Mouse (Mus musculus) liver, adult 2 months (tissue): ENCODE measurements at regions not wholly inside any gene's neighbourhood (a gene's known extent, or its start where the extent isn't known, plus 50 kb on each side); places are given as distances from the start of the nearest gene placed in this dataset.

ENCODE experiments used
- DNase-seq: peaks from one replicate; pipeline ENCODE4 v3.0.0-alpha.2; 2011; ENCODE audit warnings: low read depth, low spot score; ENCODE audit errors: extremely low read depth
- H3K27ac ChIP-seq: fragments of 200-500 bp; replicated peaks from 2 replicates; pipeline ENCODE4 v1.5.1; 2012; ENCODE audit warnings: low read depth, mild to moderate bottlenecking, control low read depth, inconsistent platforms, low read length; ENCODE audit not compliant: insufficient read depth
- H3K27me3 ChIP-seq: fragments of 200-500 bp; 2 replicates; pipeline ENCODE4 v1.6.1; 2012; ENCODE audit warnings: mild to moderate bottlenecking, moderate library complexity, low read length, inconsistent platforms; ENCODE audit not compliant: control insufficient read depth, insufficient read depth
- H3K36me3 ChIP-seq: fragments of 200-500 bp; 2 replicates; pipeline ENCODE4 v1.6.1; 2012; ENCODE audit warnings: low read length, inconsistent platforms; ENCODE audit not compliant: control insufficient read depth, insufficient read depth
- H3K4me1 ChIP-seq: fragments of 200-500 bp; 2 replicates; pipeline ENCODE4 v1.6.1; 2011; ENCODE audit warnings: low read length; ENCODE audit not compliant: control insufficient read depth, insufficient read depth
- H3K4me3 ChIP-seq: fragments of 200-500 bp; 2 replicates; pipeline ENCODE4 v1.5.1; 2011; ENCODE audit warnings: low read depth, mild to moderate bottlenecking, control low read depth, low read length, moderate library complexity; ENCODE audit not compliant: insufficient read depth
- H3K79me2 ChIP-seq: fragments of 200-500 bp; 2 replicates; pipeline ENCODE4 v1.6.1; 2012; ENCODE audit warnings: inconsistent platforms, mild to moderate bottlenecking, low read length, moderate library complexity; ENCODE audit not compliant: control insufficient read depth, insufficient read depth
- H3K9ac ChIP-seq: fragments of 200-500 bp; 2 replicates; pipeline ENCODE4 v1.6.1; 2012; ENCODE audit warnings: low read depth, mild to moderate bottlenecking, control low read depth, inconsistent platforms, low read length
- CTCF ChIP-seq: fragments of 200-500 bp; IDR thresholded peaks from 2 replicates; pipeline ENCODE4 v1.5.1; 2011; ENCODE audit warnings: low read depth, low read length, control low read depth
- POLR2A ChIP-seq: fragments of 200-500 bp; IDR thresholded peaks from 2 replicates; pipeline ENCODE4 v1.6.1; 2011; ENCODE audit warnings: low read length, control low read depth; ENCODE audit not compliant: insufficient read depth; ENCODE audit errors: extremely low read depth
- WGBS: fragments of 180-500 bp; shearing (Covaris S2); methylation state at CpG from one replicate; pipeline ENCODE4 v1.1.7; 2018; 5-methylcytosine and 5-hydroxymethylcytosine counted together

DNA sequence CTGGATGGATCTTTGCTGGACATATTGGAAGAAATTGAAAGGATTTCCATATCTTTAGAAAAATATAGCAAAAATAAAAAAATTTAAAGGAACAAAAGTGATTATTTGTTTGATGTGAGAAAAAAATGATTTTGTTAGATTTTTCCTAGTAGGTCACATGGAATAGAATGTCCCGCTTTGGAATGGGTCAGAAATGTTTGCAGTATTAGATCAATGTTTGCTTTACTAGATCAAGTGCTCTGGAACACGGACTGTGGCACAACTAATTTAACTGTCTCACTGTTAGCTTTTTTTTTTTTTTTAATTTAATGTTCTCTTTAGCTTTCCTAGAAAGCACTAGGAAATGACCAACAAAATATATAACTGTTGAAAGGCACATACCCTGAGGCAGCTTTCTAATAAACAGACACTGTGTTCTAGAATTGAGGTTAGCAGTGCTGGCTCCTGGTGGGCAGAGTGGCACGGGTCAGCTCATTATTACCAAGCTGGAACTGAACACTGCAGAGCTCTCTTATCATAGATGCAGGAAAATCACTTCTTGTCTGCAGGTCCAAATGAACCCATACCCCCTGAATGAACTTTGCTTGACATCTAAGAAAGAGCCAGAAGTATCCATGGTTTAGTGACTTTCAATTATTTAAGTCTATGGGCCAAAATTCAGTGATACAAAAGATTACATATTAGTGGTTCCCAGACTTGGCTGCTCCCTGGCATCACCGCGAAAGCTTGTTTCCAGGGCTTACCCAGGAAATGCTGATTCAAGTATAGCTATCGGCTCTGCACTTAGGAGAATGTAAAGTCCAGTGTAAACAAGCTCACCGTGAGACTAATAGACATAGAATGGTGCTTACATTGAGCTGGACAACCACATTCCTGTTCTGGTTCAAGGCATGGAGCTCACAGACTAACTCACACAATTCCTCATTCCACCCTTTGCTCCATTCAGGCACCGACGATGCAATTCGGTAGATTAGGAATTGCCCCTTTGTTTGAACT is 320.4 kb upstream of the Nr5a2 start:
- no peaks in the 10 kb centered on the region for H3K79me2 ChIP-seq
- 22% methylated on average over 10 of the region's 10 CpGs for WGBS
- H3K4me1 ChIP-seq, result no peaks in the 10 kb centered on the region; the same call in 1 of the 2 replicates
- no peak overlapping the region for H3K4me3 ChIP-seq
- 0 out of 2 replicates have a peak, but pooled peaks cover 5% of the 10 kb centered on the region for H3K27me3 ChIP-seq
- H3K9ac ChIP-seq, result no peak overlapping the region
- TF ChIP-seq POLR2A (no peak), CTCF (no peak)
- H3K27ac ChIP-seq, result no peak overlapping the region
- H3K36me3 ChIP-seq, result no peaks in the 10 kb centered on the region
- peak; percentile 76 for DNase-seq

GRCm38 (mm10) chr1:137279981-137280380 is 319.7 kb upstream of the Nr5a2 start:
- H3K4me3 ChIP-seq, result no peak overlapping the region
- H3K36me3 ChIP-seq, result no peaks in the 10 kb centered on the region
- no peak for DNase-seq
- 0 out of 2 replicates have a peak, but pooled peaks cover 5% of the 10 kb centered on the region for H3K27me3 ChIP-seq
- no peak overlapping the region for H3K9ac ChIP-seq
- H3K27ac ChIP-seq, result no peak overlapping the region
- no peaks in the 10 kb centered on the region; the same call in 1 of the 2 replicates for H3K4me1 ChIP-seq
- TF ChIP-seq POLR2A, result no peak
- TF ChIP-seq CTCF, result no peak
- H3K79me2 ChIP-seq, result no peaks in the 10 kb centered on the region
- WGBS, result 57% methylated on average over 2 of the region's 2 CpGs

- Histone ChIP-seq H3K9ac (no peak overlapping the region), H3K27ac (no peak overlapping the region), H3K79me2 (no peaks in the 10 kb centered on the region), H3K4me1 (no peaks in the 10 kb centered on the region), H3K4me3 (no peak overlapping the region), H3K36me3 (no peaks in the 10 kb centered on the region), H3K27me3 (no peaks in the 10 kb centered on the region; the same call in 1 of the 2 replicates)
- 83% methylated on average over 9 of the region's 9 CpGs for WGBS
- TF ChIP-seq POLR2A (no peak), CTCF (no peak)
- no peak for DNase-seq
These were observed 310.7 kb upstream of the Nr5a2 start for GRCm38 (mm10) chr1:137270659-137271612.

GRCm38 (mm10) chr1:137262806-137263370 is 302.6 kb upstream of the Nr5a2 start:
- Histone ChIP-seq H3K4me3 (no peak overlapping the region), H3K27ac (no peak overlapping the region), H3K4me1 (no peaks in the 10 kb centered on the region), H3K79me2 (no peaks in the 10 kb centered on the region), H3K27me3 (peaks cover 2% of the 10 kb centered on the region; the same call in 1 of the 2 replicates), H3K9ac (no peak overlapping the region), H3K36me3 (no peaks in the 10 kb centered on the region)
- 89% methylated on average over 1 of the region's 1 CpGs for WGBS
- TF ChIP-seq CTCF, result no peak
- TF ChIP-seq POLR2A, result no peak
- no peak for DNase-seq

GRCm38 (mm10) chr1:137262121-137262525 is 301.9 kb upstream of the Nr5a2 start:
- 0 out of 2 replicates have a peak, but pooled peaks cover 2% of the 10 kb centered on the region for H3K27me3 ChIP-seq
- H3K36me3 ChIP-seq, result no peaks in the 10 kb centered on the region
- H3K27ac ChIP-seq, result no peak overlapping the region
- no peaks in the 10 kb centered on the region for H3K4me1 ChIP-seq
- H3K4me3 ChIP-seq, result no peak overlapping the region
- DNase-seq, result no peak
- WGBS, result 60% methylated on average over 5 of the region's 5 CpGs
- no peaks in the 10 kb centered on the region for H3K79me2 ChIP-seq
- H3K9ac ChIP-seq, result no peak overlapping the region
- no peak for TF ChIP-seq POLR2A
- TF ChIP-seq CTCF, result no peak
